Mouse (Mus musculus) T-helper 17 cell (primary cell): ENCODE results near the gene Krtap24-1.

Source experiments
- in situ Hi-C, 2 experiments: fragments of 300-600 bp; cut with MboI, MseI; formaldehyde crosslinking; loops; 1 replicate in 1 of 2; 2 replicates in 1 of 2; pipeline ENCODE4 v1.15.1; 2025; ENCODE audit warnings: high pct_unique_total_duplicates in 2 of 2

The Krtap24-1 gene

GRCm38 (mm10) chr16:88611922-88612321 is at the start of gene Krtap24-1:
TSS of gene Krtap24-1 (minus strand) at chr16:88612279.
- in situ Hi-C loops = no loop called here

- in situ Hi-C loops = no loop called here
Measured at GRCm38 (mm10) chr16:88657426-88657825, 45.3 kb upstream of the Krtap24-1 start.

- in situ Hi-C loops = no loop called here
Measured at GRCm38 (mm10) chr16:88651952-88652351, 39.9 kb upstream of the Krtap24-1 start.

DNA sequence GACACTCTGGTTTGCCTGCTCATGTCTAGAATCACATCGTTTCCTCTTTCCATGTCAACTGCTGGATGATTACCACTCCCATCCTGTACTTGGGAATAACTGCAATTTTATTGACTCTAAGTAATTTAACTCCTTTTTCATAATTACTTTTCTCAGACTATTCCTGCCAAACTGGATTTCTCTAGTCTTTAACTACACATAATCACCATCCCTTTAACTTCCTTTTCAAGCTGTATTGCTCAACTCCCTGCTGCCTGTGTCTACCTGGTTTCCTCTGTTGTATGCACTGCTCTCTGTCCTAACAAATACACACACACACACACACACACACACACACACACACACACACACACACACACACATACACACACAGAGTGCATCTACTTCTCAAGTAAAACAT is 39.0 kb upstream of the Krtap24-1 start:
- in situ Hi-C loops = no loop called here

- in situ Hi-C loops = no loop called here
Measured at GRCm38 (mm10) chr16:88647358-88647846, 35.3 kb upstream of the Krtap24-1 start, which contains the start of gene Krtap26-1. TSS of gene Krtap26-1 (minus strand) at chr16:88647796.

- in situ Hi-C loops = no loop called here
Measured at GRCm38 (mm10) chr16:88646366-88647111, 34.5 kb upstream of the Krtap24-1 start.

DNA sequence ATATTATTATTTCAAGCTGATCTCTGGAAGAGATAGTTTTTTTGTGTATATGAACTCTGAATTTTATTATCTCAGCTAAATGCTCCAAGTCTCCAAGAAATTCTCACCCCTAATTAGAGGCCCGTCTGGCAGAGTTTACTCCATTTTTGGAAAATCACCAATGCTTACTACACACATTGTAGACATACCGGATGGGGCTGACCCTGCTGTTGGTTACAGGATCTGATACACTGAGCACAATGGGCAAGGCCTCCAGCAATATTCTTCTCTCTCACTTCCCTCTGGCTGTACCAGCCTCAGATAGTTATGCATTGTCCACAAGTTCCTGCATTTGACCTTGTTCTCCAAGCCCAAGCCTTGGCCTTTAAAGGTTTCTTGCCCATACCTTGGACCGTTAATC is 28.0 kb upstream of the Krtap24-1 start:
- in situ Hi-C loops = no loop called here

DNA sequence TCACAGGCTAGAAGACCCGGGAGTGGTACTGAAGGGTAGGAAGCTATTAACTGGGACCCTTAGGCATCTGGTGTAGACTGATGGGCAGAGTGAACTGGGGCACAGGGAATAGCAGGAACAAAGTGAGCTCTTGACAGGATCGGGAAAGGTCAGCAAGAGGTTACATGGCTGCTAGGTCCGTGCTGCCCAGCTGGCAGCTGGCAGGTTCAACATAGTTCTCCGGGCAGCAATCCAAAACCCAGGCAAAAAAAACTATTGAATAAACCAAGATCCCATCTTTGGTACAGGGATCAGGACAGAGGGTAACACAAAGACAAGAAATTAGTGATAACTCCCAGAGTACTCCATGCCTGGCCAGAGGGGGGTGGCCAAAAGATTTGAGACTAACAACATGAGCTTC is 23.1 kb upstream of the Krtap24-1 start:
- in situ Hi-C loops = no loop called here

DNA sequence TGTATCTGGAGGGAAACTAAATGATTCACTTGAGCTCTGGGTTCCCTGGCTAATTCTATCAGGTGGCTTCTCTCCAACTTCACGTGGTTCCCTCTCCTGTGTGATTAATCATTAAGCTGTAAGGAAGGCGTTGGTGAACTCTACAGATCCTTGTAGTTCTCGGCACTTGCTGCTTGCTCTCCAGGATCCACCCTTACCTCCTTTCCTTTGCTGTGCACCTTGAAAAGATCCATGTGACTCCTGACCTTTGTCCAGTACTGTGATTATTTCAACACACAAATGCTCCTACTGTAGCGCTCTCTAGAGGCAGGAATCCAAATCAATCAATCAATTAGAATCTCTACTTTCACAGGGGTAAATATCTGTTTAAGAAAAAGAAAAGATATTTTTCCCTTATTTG is 19.4 kb upstream of the Krtap24-1 start:
- in situ Hi-C loops = no loop called here

DNA sequence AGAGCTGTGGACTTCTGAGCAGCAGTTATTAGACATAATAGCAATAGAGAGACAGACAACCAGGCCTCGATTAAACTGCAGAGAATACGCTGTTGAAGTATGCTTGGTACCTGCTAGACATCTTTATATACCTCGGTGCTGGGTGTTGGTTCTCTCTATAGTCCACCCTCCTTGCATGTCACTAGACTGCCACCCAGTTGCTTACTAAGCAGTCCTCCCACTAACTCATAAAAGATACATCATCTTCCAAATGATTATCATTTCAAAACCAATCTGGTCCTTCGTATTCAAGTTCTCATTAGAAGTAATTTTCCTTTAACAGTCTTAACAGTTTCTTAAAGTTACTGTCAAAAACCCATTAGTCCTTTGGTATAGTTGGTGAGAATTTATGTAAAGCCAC is 15.5 kb upstream of the Krtap24-1 start, which contains the start of gene 2310079G19Rik:
Gene 2310079G19Rik, minus strand, starts transcription at position 101 of the 400 bp plus-strand sequence.
- in situ Hi-C loops = no loop called here

DNA sequence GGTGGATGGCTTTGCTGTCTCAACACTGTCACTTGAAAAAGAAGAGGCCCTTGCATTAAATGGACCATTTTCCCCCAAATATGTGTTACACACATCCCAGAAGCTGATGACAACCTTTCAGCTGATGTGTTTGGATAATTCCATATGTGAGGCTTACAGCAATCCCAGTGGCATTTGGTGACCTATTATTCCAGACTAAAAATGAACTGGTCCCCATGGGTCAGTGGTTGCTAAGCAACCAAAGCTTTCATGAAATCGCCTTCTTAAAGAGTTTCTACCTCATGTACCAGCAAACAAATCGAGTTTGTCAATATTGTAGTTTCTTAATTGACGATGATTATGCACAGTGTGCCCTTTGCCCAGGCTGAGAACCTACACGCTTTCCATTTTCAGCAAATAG is 633 bp upstream of the Krtap24-1 start:
- in situ Hi-C loops = no loop called here

- in situ Hi-C loops = no loop called here
Measured at GRCm38 (mm10) chr16:88604570-88604969, 7.5 kb downstream of the Krtap24-1 start.

GRCm38 (mm10) chr16:88602464-88602863 is 9.6 kb downstream of the Krtap24-1 start:
- in situ Hi-C loops = no loop called here

DNA sequence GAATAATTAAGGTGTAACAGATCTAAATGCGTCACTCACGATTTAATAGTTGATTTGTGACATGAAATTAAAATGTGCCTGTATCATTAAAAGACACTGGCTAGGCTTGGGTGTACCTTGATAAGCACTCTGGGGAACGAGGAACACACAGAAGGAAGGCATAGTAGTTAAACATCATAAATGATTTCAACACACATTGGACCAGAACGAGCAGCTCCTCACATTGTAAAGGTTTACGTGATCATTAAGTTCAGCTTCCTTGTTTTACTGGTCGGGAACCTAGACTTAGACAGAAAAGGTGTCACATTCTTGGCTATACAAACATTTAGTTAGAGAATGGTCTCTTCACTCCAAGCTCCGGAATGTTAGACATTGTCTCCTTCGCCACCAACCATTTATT is 11.8 kb downstream of the Krtap24-1 start:
- in situ Hi-C loops = no loop called here

GRCm38 (mm10) chr16:88599504-88600237 is 12.4 kb downstream of the Krtap24-1 start:
- in situ Hi-C loops = no loop called here

DNA sequence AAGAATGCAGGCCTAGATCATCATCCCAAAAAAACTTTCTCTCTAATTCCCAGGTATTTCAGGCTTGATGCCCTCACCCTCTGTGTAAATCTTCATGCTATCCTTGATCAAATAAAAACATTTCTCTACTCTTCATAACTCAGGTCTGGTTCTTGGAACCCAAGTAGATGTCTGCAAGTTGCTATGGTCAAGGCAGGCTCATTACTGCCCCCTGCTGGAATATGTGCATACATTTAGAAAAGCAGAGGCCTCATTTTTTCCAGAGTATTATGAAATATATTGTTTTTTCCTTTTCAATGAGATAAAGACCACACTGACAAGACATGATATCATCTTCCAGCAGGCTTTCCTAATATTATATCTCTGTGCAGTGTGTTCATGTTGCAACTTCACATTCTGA is 19.3 kb downstream of the Krtap24-1 start:
- in situ Hi-C loops = no loop called here

DNA sequence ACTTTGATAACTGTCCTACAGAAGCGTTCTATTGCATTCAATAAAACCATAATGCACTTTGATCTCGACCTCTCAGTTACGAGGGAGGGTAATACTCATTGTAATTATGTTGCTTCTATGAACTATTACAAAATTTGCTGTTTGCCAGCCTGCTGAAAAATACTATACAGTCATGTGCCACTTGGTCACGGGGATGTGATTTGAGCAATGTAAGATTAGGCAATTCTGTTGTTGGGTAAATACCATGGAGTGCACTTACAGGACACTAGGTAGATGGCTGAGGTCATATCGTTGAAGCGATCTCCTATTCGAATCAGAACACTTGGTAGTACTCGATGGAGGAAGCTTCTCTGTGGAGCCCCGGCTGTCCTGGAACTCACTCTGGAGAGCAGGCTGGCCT is 28.7 kb downstream of the Krtap24-1 start:
- in situ Hi-C loops = no loop called here

- in situ Hi-C loops = no loop called here
Measured at GRCm38 (mm10) chr16:88575885-88576679, 36.0 kb downstream of the Krtap24-1 start.

- in situ Hi-C loops = no loop called here
Measured at GRCm38 (mm10) chr16:88572904-88573404, 39.1 kb downstream of the Krtap24-1 start.

GRCm38 (mm10) chr16:88570136-88570535 is 41.9 kb downstream of the Krtap24-1 start:
- in situ Hi-C loops = no loop called here

- in situ Hi-C loops = no loop called here
Measured at GRCm38 (mm10) chr16:88569732-88570131, 42.3 kb downstream of the Krtap24-1 start.

- in situ Hi-C loops = no loop called here
Measured at GRCm38 (mm10) chr16:88569096-88569495, 43.0 kb downstream of the Krtap24-1 start.
